Comparison of ENCODE assay signal across 29 mouse cellular contexts in genomic region chr16:96339570-96339969, GRCm38 (mm10).
A peak's percentile ranks its signal among the peaks of the same experiment; 100 is the strongest.
DNase-seq lines count a peak whose midpoint lies in the region; ATAC-seq and TF ChIP-seq lines count a peak whose summit lies in the region.
"Had no signal": no experiment of that assay in that cellular context is flagged by ENCODE, and none has a peak within 500 bp of the region (broad histone marks: within the 10 kb centered on the region; RNA-seq: fewer than 3 reads in every experiment).

No protein-coding gene starts in this region.

- TF ChIP-seq CTCF in hindbrain, postnatal 0 days (IDR thresholded peaks at IDR 0.05; ENCODE audit: low read depth) = no peak

- H3K9me3 ChIP-seq in hindbrain, postnatal 0 days (ENCODE audit: low read length) = no peaks in the 10 kb centered on the region
- no peaks in the 10 kb centered on the region for H3K9me3 ChIP-seq in hindbrain, embryonic 10.5 days
- H3K9me3 ChIP-seq: embryonic facial prominence, embryonic 10.5 days; embryonic facial prominence, embryonic 15.5 days; forebrain, embryonic 12.5 days; G1E; heart, embryonic 15.5 days; hindbrain, embryonic 12.5 days; limb, embryonic 10.5 days; limb, embryonic 15.5 days; midbrain, embryonic 10.5 days; neural tube, embryonic 13.5 days had no signal

- peak; percentile 48 for DNase-seq in hindbrain, postnatal 0 days (ENCODE audit: low spot score)
- no peak for DNase-seq in hindbrain, embryonic 10.5 days (ENCODE audit: low spot score)
- DNase-seq in cerebellum, adult 11-12 months = peak; percentile 65
- peak; percentile 70 for DNase-seq in cerebellum, adult 9-11 months
- no peak for DNase-seq in spleen, postnatal 4 days (ENCODE audit: low spot score in 2 of 2)
- no peak for DNase-seq in yolk sac, embryonic 10.5 days (ENCODE audit: low spot score)
- DNase-seq: adrenal gland, adult 8-10 months; gastrocnemius, postnatal 14 days; kidney, adult 8-10 months; kidney, postnatal 4 days; lung, embryonic 14.5 days; lung, postnatal 14 days; right cerebral cortex, postnatal 14 days; thymus, postnatal 14 days had no signal

- no peaks in the 10 kb centered on the region for H3K36me3 ChIP-seq in hindbrain, postnatal 0 days (ENCODE audit: insufficient read depth, low read length)
- H3K36me3 ChIP-seq in hindbrain, embryonic 10.5 days = no peaks in the 10 kb centered on the region
- H3K36me3 ChIP-seq: embryonic facial prominence, embryonic 10.5 days; embryonic facial prominence, embryonic 15.5 days; forebrain, embryonic 12.5 days; G1E; heart, embryonic 15.5 days; hindbrain, embryonic 12.5 days; limb, embryonic 10.5 days; limb, embryonic 15.5 days; midbrain, embryonic 10.5 days; neural tube, embryonic 13.5 days had no signal

- no peak overlapping the region for H3K4me3 ChIP-seq in hindbrain, postnatal 0 days (ENCODE audit: low read length)
- H3K4me3 ChIP-seq in hindbrain, embryonic 10.5 days = no peak overlapping the region
- H3K4me3 ChIP-seq: embryonic facial prominence, embryonic 10.5 days; embryonic facial prominence, embryonic 15.5 days; forebrain, embryonic 12.5 days; heart, embryonic 15.5 days; hindbrain, embryonic 12.5 days; limb, embryonic 10.5 days; limb, embryonic 15.5 days; midbrain, embryonic 10.5 days; neural tube, embryonic 13.5 days had no signal

- ATAC-seq in hindbrain, postnatal 0 days = no peak
- ATAC-seq in megakaryocyte, adult 5-6 weeks (ENCODE audit: poor library complexity, severe bottlenecking) = no peak
- ATAC-seq: intestine, embryonic 16.5 days; midbrain, embryonic 16.5 days had no signal

- WGBS in hindbrain, postnatal 0 days = 70% methylated on average over 4 of the region's 4 CpGs
- 84% methylated on average over 4 of the region's 4 CpGs for WGBS in hindbrain, embryonic 10.5 days

- no peak overlapping the region for H3K9ac ChIP-seq in hindbrain, postnatal 0 days (replicated peaks; ENCODE audit: low read length)
- H3K9ac ChIP-seq: embryonic facial prominence, embryonic 15.5 days; forebrain, embryonic 12.5 days; heart, embryonic 15.5 days; hindbrain, embryonic 12.5 days; limb, embryonic 15.5 days; liver, embryonic 14.5 days; lung, embryonic 14.5 days; neural tube, embryonic 13.5 days had no signal

- H3K27ac ChIP-seq in hindbrain, postnatal 0 days = no peak overlapping the region
- H3K27ac ChIP-seq in hindbrain, embryonic 10.5 days = no peak overlapping the region
- H3K27ac ChIP-seq: embryonic facial prominence, embryonic 10.5 days; embryonic facial prominence, embryonic 15.5 days; forebrain, embryonic 12.5 days; heart, embryonic 15.5 days; hindbrain, embryonic 12.5 days; kidney, postnatal 0 days; limb, embryonic 10.5 days; limb, embryonic 15.5 days; liver, embryonic 14.5 days; midbrain, embryonic 10.5 days; neural tube, embryonic 13.5 days had no signal

- H3K4me1 ChIP-seq in hindbrain, postnatal 0 days (ENCODE audit: insufficient read depth, low read length) = no peaks in the 10 kb centered on the region
- peaks cover under 1% of the 10 kb centered on the region; the same call in 1 of the 2 replicates for H3K4me1 ChIP-seq in hindbrain, embryonic 10.5 days (replicated peaks)
- H3K4me1 ChIP-seq: embryonic facial prominence, embryonic 10.5 days; embryonic facial prominence, embryonic 15.5 days; forebrain, embryonic 12.5 days; heart, embryonic 15.5 days; hindbrain, embryonic 12.5 days; limb, embryonic 10.5 days; limb, embryonic 15.5 days; neural tube, embryonic 13.5 days had no signal

- no peak overlapping the region for H3K4me2 ChIP-seq in hindbrain, postnatal 0 days (ENCODE audit: low read depth, low read length)
- H3K4me2 ChIP-seq: embryonic facial prominence, embryonic 15.5 days; forebrain, embryonic 12.5 days; heart, embryonic 15.5 days; hindbrain, embryonic 12.5 days; limb, embryonic 15.5 days; lung, embryonic 14.5 days; neural tube, embryonic 13.5 days had no signal

- H3K27me3 ChIP-seq in hindbrain, postnatal 0 days (ENCODE audit: insufficient read depth, low read length) = no peaks in the 10 kb centered on the region
- no peaks in the 10 kb centered on the region for H3K27me3 ChIP-seq in hindbrain, embryonic 10.5 days (ENCODE audit: insufficient read depth, poor library complexity, severe bottlenecking)
- H3K27me3 ChIP-seq: embryonic facial prominence, embryonic 15.5 days; forebrain, embryonic 12.5 days; heart, embryonic 15.5 days; hindbrain, embryonic 12.5 days; limb, embryonic 15.5 days; neural tube, embryonic 13.5 days had no signal

Comparison
In these comparisons a context has a peak if more than half of its experiments do, and no peak if none do; other contexts are left out.
1. DNase-seq: peak in hindbrain, postnatal 0 days (single experiment), cerebellum, adult 11-12 months (single experiment) and cerebellum, adult 9-11 months (single experiment); none in hindbrain, embryonic 10.5 days (single experiment), spleen, postnatal 4 days (0 of 2) and yolk sac, embryonic 10.5 days (single experiment).